ENCODE assay signal across 12 mouse cellular contexts in genomic region chr1:89812816-89813215, GRCm38 (mm10).
"Had no signal": no experiment of that assay in that cellular context is flagged by ENCODE, and none has a peak within 500 bp of the region (broad histone marks: within the 10 kb centered on the region; RNA-seq: fewer than 3 reads in every experiment).

No protein-coding gene starts in this region.

- ATAC-seq: intestine, embryonic 15.5 days had no signal

- H3K36me3 ChIP-seq: intestine, embryonic 15.5 days; liver, embryonic 13.5 days had no signal

- DNase-seq: layer of hippocampus, postnatal 36 days; liver, embryonic 13.5 days; lung, adult 2 months; lung, postnatal 14 days; lung, postnatal 4 days; midbrain, embryonic 14.5 days; thymus, adult 18-20 months; thymus, postnatal 36 days had no signal

- H3K4me3 ChIP-seq: intestine, embryonic 15.5 days; left cerebral cortex, adult 2 months; liver, embryonic 13.5 days had no signal

- H3K4me2 ChIP-seq: intestine, embryonic 15.5 days; liver, embryonic 13.5 days; midbrain, embryonic 11.5 days had no signal

- H3K9me3 ChIP-seq: intestine, embryonic 15.5 days; liver, embryonic 13.5 days had no signal

- H3K27ac ChIP-seq: intestine, embryonic 15.5 days; kidney, postnatal 0 days; left cerebral cortex, adult 2 months; liver, embryonic 13.5 days had no signal

- H3K9ac ChIP-seq: intestine, embryonic 15.5 days; liver, embryonic 13.5 days had no signal

- H3K4me1 ChIP-seq: liver, embryonic 13.5 days had no signal

- H3K27me3 ChIP-seq: intestine, embryonic 15.5 days; liver, embryonic 13.5 days had no signal
